In the genomic region with DNA sequence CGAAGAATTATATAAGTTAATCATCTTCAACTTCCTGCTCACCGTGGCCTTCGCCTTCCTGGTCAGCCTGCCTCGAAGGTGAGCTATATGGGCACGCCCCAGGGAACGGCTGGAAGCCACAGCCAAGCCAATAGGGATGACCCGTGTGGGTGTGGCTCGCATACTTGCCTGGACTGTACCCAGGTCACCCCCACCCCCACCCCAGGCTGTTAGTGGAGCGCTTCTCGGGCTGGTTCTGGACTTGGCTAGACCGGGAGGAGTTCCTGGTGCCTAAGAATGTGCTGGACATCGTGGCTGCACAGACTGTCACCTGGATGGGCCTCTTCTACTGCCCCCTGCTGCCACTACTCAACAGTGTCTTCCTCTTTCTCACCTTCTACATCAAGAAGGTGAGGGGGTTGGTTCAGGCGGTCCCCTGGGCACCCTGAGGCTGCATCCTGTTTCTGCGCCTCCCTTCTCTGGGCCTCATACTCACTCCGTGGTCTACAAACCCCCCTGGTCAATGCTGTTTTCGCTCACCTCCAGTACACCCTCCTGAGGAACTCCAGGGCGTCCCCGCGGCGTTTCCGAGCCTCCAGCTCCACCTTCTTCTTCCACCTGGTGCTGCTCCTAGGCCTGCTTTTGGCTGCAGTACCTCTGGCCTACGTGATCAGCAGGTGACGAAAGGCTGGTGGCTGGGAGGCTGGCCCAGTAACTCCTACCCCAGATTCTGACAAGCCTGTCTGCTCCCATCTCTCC, we compare ENCODE assay signal across 7 mouse cellular contexts. TPM values are rescaled to one million over a fixed set of nuclear protein-coding genes. Genes with fewer than 3 reads are reported as not detected.
A peak's percentile ranks its signal among the peaks of the same experiment; 100 is the strongest.
DNase-seq lines count a peak whose midpoint lies in the region; ATAC-seq lines count a peak whose summit lies in the region.

No protein-coding gene starts in this region.

- H3K36me3 ChIP-seq in heart, embryonic 16.5 days (ENCODE audit: control insufficient read depth, insufficient read depth) = no peaks in the 10 kb centered on the region
- no peaks in the 10 kb centered on the region for H3K36me3 ChIP-seq in limb, embryonic 12.5 days
- no peaks in the 10 kb centered on the region for H3K36me3 ChIP-seq in neural tube, embryonic 13.5 days

- peaks cover 11% of the 10 kb centered on the region for H3K4me1 ChIP-seq in heart, embryonic 16.5 days (ENCODE audit: control insufficient read depth, insufficient read depth, low read length)
- H3K4me1 ChIP-seq in limb, embryonic 12.5 days (replicated peaks) = peaks cover 26% of the 10 kb centered on the region
- peaks cover 11% of the 10 kb centered on the region for H3K4me1 ChIP-seq in neural tube, embryonic 13.5 days (replicated peaks)

- 32% methylated on average over 22 of the region's 23 CpGs for WGBS in heart, embryonic 16.5 days
- 25% methylated on average over 23 of the region's 23 CpGs for WGBS in limb, embryonic 12.5 days
- WGBS in neural tube, embryonic 13.5 days = 38% methylated on average over 23 of the region's 23 CpGs

- H3K27ac ChIP-seq in heart, embryonic 16.5 days (ENCODE audit: low read length) = no peak overlapping the region
- H3K27ac ChIP-seq in limb, embryonic 12.5 days = 0 out of 2 replicates have a peak overlapping the region, but pooled peaks have one; percentile 5
- H3K27ac ChIP-seq in neural tube, embryonic 13.5 days (replicated peaks) = no peak overlapping the region

- no peaks in the 10 kb centered on the region for H3K9me3 ChIP-seq in heart, embryonic 16.5 days (replicated peaks; ENCODE audit: control insufficient read depth, low read length)
- H3K9me3 ChIP-seq in limb, embryonic 12.5 days = no peaks in the 10 kb centered on the region
- no peaks in the 10 kb centered on the region for H3K9me3 ChIP-seq in neural tube, embryonic 13.5 days

- DNase-seq in thymus, postnatal 4 days = peak; percentile 59
- DNase-seq in thymus, adult 18-20 months = no peak
- DNase-seq in cerebellum, postnatal 14 days = no peak
- no peak for DNase-seq in frontal cortex, postnatal 14 days (ENCODE audit: low spot score in 2 of 2)

- no peak; the same call in 1 of the 2 replicates for ATAC-seq in heart, embryonic 16.5 days (replicated peaks; ENCODE audit: extremely low read depth, insufficient read depth, low FRiP score)
- ATAC-seq in limb, embryonic 12.5 days (ENCODE audit: insufficient number of reproducible peaks, insufficient read depth, low FRiP score, low TSS enrichment, low read depth) = no peak
- no peak for ATAC-seq in neural tube, embryonic 13.5 days (ENCODE audit: low read depth)

- no peaks in the 10 kb centered on the region for H3K27me3 ChIP-seq in heart, embryonic 16.5 days (ENCODE audit: control insufficient read depth, insufficient read depth, low read length)
- H3K27me3 ChIP-seq in limb, embryonic 12.5 days = peaks cover 10% of the 10 kb centered on the region
- peaks cover 26% of the 10 kb centered on the region for H3K27me3 ChIP-seq in neural tube, embryonic 13.5 days

- H3K4me2 ChIP-seq in heart, embryonic 16.5 days (ENCODE audit: low read depth, low read length) = peak overlapping the region; percentile 55
- peak overlapping the region; percentile 40 for H3K4me2 ChIP-seq in limb, embryonic 12.5 days
- peak overlapping the region; percentile 30 for H3K4me2 ChIP-seq in neural tube, embryonic 13.5 days

- H3K9ac ChIP-seq in heart, embryonic 16.5 days (ENCODE audit: low read length) = peak overlapping the region; percentile 42
- no peak overlapping the region for H3K9ac ChIP-seq in limb, embryonic 12.5 days (replicated peaks)
- H3K9ac ChIP-seq in neural tube, embryonic 13.5 days = no peak overlapping the region

- peak overlapping the region; percentile 34 for H3K4me3 ChIP-seq in heart, embryonic 16.5 days (ENCODE audit: low read length)
- no peak overlapping the region; the same call in 1 of the 2 replicates for H3K4me3 ChIP-seq in limb, embryonic 12.5 days (replicated peaks)
- H3K4me3 ChIP-seq in neural tube, embryonic 13.5 days = no peak overlapping the region

RNA-seq across cellular contexts. Expression of gene 6030468B19Rik, which starts 6.6 kb away (rescaled TPM):
- 0.32 and 0.39 TPM in 2 replicates for polyA plus RNA-seq in heart, embryonic 16.5 days (2015; fragmentation: Nextera tagmentation; extraction: Ambion mirVana)
- polyA plus RNA-seq in limb, embryonic 12.5 days (2016; fragmentation: Nextera tagmentation; extraction: Ambion mirVana) = 0.26 and 0.33 TPM in 2 replicates
- polyA plus RNA-seq in neural tube, embryonic 13.5 days (2015; fragmentation: Nextera tagmentation; extraction: Ambion mirVana) = 0.18 TPM in 1 of 2 replicates, not detected in the other

RNA-seq across cellular contexts. Expression of gene Tmc6, which starts 8.9 kb away (rescaled TPM):
- polyA plus RNA-seq in heart, embryonic 16.5 days (2015; fragmentation: Nextera tagmentation; extraction: Ambion mirVana) = 28.4 and 30.8 TPM in 2 replicates
- 20.3 and 22.4 TPM in 2 replicates for polyA plus RNA-seq in limb, embryonic 12.5 days (2016; fragmentation: Nextera tagmentation; extraction: Ambion mirVana)
- 8.6 and 9.7 TPM in 2 replicates for polyA plus RNA-seq in neural tube, embryonic 13.5 days (2015; fragmentation: Nextera tagmentation; extraction: Ambion mirVana)

RNA-seq across cellular contexts. Expression of gene Tmc8, which starts 9.0 kb away (rescaled TPM):
- 4.1 and 6.0 TPM in 2 replicates for polyA plus RNA-seq in heart, embryonic 16.5 days (2015; fragmentation: Nextera tagmentation; extraction: Ambion mirVana)
- 0.53 and 1.2 TPM in 2 replicates for polyA plus RNA-seq in limb, embryonic 12.5 days (2016; fragmentation: Nextera tagmentation; extraction: Ambion mirVana)
- polyA plus RNA-seq in neural tube, embryonic 13.5 days (2015; fragmentation: Nextera tagmentation; extraction: Ambion mirVana) = 0.95 and 1.5 TPM in 2 replicates

RNA-seq across cellular contexts. Expression of gene Gm20708, which starts 18.6 kb away (rescaled TPM):
- polyA plus RNA-seq in heart, embryonic 16.5 days (2015; fragmentation: Nextera tagmentation; extraction: Ambion mirVana) = 0.92 and 2.4 TPM in 2 replicates
- polyA plus RNA-seq in limb, embryonic 12.5 days (2016; fragmentation: Nextera tagmentation; extraction: Ambion mirVana) = 0.36 and 0.58 TPM in 2 replicates
- polyA plus RNA-seq in neural tube, embryonic 13.5 days (2015; fragmentation: Nextera tagmentation; extraction: Ambion mirVana) = 0.56 and 1.6 TPM in 2 replicates

RNA-seq across cellular contexts. Expression of gene Syngr2, which starts 18.6 kb away (rescaled TPM):
- polyA plus RNA-seq in heart, embryonic 16.5 days (2015; fragmentation: Nextera tagmentation; extraction: Ambion mirVana) = 111 and 133 TPM in 2 replicates
- 27.6 and 28.8 TPM in 2 replicates for polyA plus RNA-seq in limb, embryonic 12.5 days (2016; fragmentation: Nextera tagmentation; extraction: Ambion mirVana)
- 15.3 and 17.5 TPM in 2 replicates for polyA plus RNA-seq in neural tube, embryonic 13.5 days (2015; fragmentation: Nextera tagmentation; extraction: Ambion mirVana)
